Mouse (Mus musculus) left cerebral cortex, postnatal 4 days (tissue): Measurements from ENCODE around the gene Efhd2. TPM values are rescaled to one million over a fixed set of nuclear protein-coding genes. Genes with fewer than 3 reads are reported as not detected.

Experiments used
- DNase-seq: peaks from one replicate; pipeline ENCODE4 v3.0.0-alpha.2; 2022
- intact Hi-C: fragments of 180-260 bp; cut with DNase I; formaldehyde crosslinking; loops from one replicate; pipeline ENCODE4 v1.15.1; 2025
- total RNA-seq, 2 experiments: library from RNA; stranded (reverse); gene quantifications; 2 replicates each; pipeline ENCODE4 v1.2.3; 2021

Efhd2 gene
- total RNA-seq, 2 experiments from 2014 or later, result 29.5 to 31.8 TPM

DNA sequence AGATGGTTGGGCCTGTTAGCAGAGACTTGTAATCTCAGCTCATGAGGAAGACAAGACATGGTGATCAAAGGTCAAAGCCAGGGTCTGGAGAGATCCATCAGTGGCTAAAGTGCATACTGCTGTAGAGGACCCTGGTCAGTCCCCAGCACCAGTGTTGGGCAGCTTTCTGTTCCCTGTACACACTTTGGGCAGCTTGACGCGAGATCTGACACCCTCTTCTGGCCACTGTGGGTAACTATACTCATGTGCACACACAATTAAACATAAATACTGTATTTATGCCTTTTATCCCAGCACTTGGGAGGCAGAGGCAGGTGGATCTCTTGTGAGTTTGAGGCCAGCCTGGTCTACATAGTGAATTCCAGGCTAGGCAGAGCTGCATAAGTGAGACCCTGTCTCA is 63.7 kb downstream of the Efhd2 start:
- intact Hi-C loops, result no loop called here
- DNase-seq, result no peak

DNA sequence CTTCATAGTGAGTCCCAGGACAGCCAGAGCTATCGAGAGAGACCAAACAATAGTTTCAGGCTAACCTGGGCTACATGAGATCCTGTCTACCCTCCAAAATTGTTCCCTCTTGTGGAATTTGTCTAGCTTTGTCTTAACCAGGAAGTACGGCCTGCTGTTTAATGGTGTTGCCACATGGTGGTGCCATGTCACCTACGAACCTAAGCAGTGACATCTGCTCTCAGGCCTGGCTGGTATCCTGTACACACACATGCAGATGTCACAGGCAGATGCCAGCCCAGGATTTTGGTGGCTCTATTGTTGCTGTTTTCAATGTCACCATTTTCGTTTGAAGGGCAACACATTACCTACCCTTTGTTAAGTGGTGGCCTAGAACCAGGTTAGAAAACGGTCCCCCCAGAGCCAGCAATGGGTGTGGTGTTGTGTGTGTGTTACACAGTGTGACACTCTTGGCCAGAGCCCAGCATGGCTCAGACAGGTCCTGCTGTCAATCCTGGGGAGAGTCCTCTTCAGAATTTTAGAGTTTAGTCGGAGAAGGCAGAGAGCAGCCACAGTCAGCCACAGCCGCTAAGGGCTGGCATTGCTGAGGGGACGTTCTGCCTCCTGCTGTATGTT is 64.8 kb downstream of the Efhd2 start:
- intact Hi-C loops, result no loop called here
- peak; percentile 41 for DNase-seq

Other genes with a start within 250 kb of the Efhd2 start
- gene Plekhm2, start 210.0 kb downstream of the Efhd2 start, total RNA-seq, result 10 to 100 TPM; 44.1 to 51.1 TPM
- gene Rsc1a1, start 189.3 kb downstream of the Efhd2 start, total RNA-seq, result 1 to 10 TPM in 1 of 2 experiments, under 1 TPM in 1; 0.42 to 2.2 TPM
- gene Ddi2, start 151.5 kb downstream of the Efhd2 start, total RNA-seq, result 10 to 100 TPM; 26.3 to 26.7 TPM
- gene Agmat, start 128.2 kb downstream of the Efhd2 start, total RNA-seq, result not detected
- 10 to 100 TPM; 22.4 to 27.9 TPM for gene Dnajc16, start 84.0 kb downstream of the Efhd2 start, total RNA-seq
- gene Casp9, start 81.3 kb downstream of the Efhd2 start, total RNA-seq, result 10 to 100 TPM; 26.9 to 29.7 TPM
- not detected for gene Cela2a, start 48.8 kb downstream of the Efhd2 start, total RNA-seq
- not detected for gene Ctrc, start 28.6 kb downstream of the Efhd2 start, total RNA-seq
- gene Fhad1, start 140.2 kb upstream of the Efhd2 start, total RNA-seq, result 1 to 10 TPM in 1 of 2 experiments, under 1 TPM in 1; 0.90 to 1.1 TPM
- 1 to 10 TPM; 5.2 to 5.5 TPM for gene Tmem51, start 209.4 kb upstream of the Efhd2 start, total RNA-seq